Mouse (Mus musculus) CH12.LX (cell line): ENCODE data around the gene Rps26. TPM values are rescaled to one million over a fixed set of nuclear protein-coding genes. Genes with fewer than 3 reads are reported as not detected.

ENCODE experiments used
- DNase-seq: peaks from one replicate; pipeline ENCODE4 v3.0.0-alpha.2; 2013; ENCODE audit errors: extremely low read depth
- H3K27ac ChIP-seq: 2 replicates; pipeline ENCODE4 v1.5.1; 2012; ENCODE audit warnings: low read depth, mild to moderate bottlenecking, control low read depth, moderate library complexity; ENCODE audit not compliant: insufficient read depth
- H3K27me3 ChIP-seq: replicated peaks from 2 replicates; pipeline ENCODE3; 2012; ENCODE audit warnings: inconsistent platforms
- H3K36me3 ChIP-seq, 2 experiments: replicated peaks in 1 of 2; 2 replicates each; pipeline versions ENCODE3 to v1.6.1; 2012; ENCODE audit warnings: inconsistent platforms in 1 of 2, low read length in 1 of 2, mild to moderate bottlenecking in 1 of 2, mixed read lengths in 1 of 2, moderate library complexity in 1 of 2; ENCODE audit not compliant: control insufficient read depth in 1 of 2, insufficient read depth in 1 of 2
- H3K4me1 ChIP-seq, 2 experiments: 2 replicates each; pipeline ENCODE4 v1.6.1; 2012; ENCODE audit warnings: inconsistent platforms in 1 of 2, moderate library complexity in 1 of 2; ENCODE audit not compliant: insufficient read depth in 2 of 2, control insufficient read depth in 1 of 2
- H3K4me2 ChIP-seq: 2 replicates; pipeline ENCODE4 v1.6.1; 2012; ENCODE audit warnings: low read depth, mild to moderate bottlenecking, control low read depth; ENCODE audit not compliant: poor library complexity, insufficient read depth, severe bottlenecking
- H3K4me3 ChIP-seq, 3 experiments: fragments of 150-350 bp in 1 of 3; sonication (generic) in 1 of 3; replicated peaks in 1 of 3; 2 replicates each; pipeline versions ENCODE3 to v1.5.1; 2011 to 2012; ENCODE audit warnings: low read depth in 2 of 3, low read length in 2 of 3, mild to moderate bottlenecking in 2 of 3, moderate library complexity in 2 of 3, control low read depth in 1 of 3, improper control_type of control experiment in 1 of 3, inconsistent platforms in 1 of 3, mixed read lengths in 1 of 3; ENCODE audit not compliant: poor library complexity in 1 of 3
- H3K79me2 ChIP-seq: replicated peaks from 2 replicates; pipeline ENCODE4 v1.6.1; 2012; ENCODE audit warnings: mild to moderate bottlenecking, moderate library complexity; ENCODE audit not compliant: control insufficient read depth, poor library complexity, insufficient read depth, severe bottlenecking; ENCODE audit errors: extremely low read depth
- H3K9ac ChIP-seq: 2 replicates; pipeline ENCODE4 v1.6.1; 2012; ENCODE audit warnings: low read depth, mild to moderate bottlenecking, control low read depth, moderate library complexity; ENCODE audit not compliant: insufficient read depth
- H3K9me3 ChIP-seq: replicated peaks from 2 replicates; pipeline ENCODE3; 2012; ENCODE audit warnings: low read length, inconsistent platforms, mixed read lengths
- BHLHE40 ChIP-seq: IDR thresholded peaks from 2 replicates; pipeline ENCODE4 v1.6.1; 2011; ENCODE audit warnings: mild to moderate bottlenecking, low read depth, low read length, improper control_type of control experiment
- CHD2 ChIP-seq: IDR thresholded peaks from 2 replicates; pipeline ENCODE4 v1.6.1; 2011; ENCODE audit warnings: low read length, improper control_type of control experiment
- CTCF ChIP-seq, 2 experiments: IDR thresholded peaks in 1 of 2; conservative IDR thresholded peaks in 1 of 2; 2 replicates each; pipeline ENCODE4 v1.5.1; 2011 to 2012; ENCODE audit warnings: low read depth in 2 of 2, low read length in 2 of 2, improper control_type of control experiment in 1 of 2, inconsistent platforms in 1 of 2, mild to moderate bottlenecking in 1 of 2, moderate library complexity in 1 of 2
- E2F4 ChIP-seq: IDR thresholded peaks from 2 replicates; pipeline ENCODE4 v1.6.1; 2011; ENCODE audit warnings: low read depth, low read length, improper control_type of control experiment; ENCODE audit not compliant: insufficient replicate concordance
- ELF1 ChIP-seq: IDR thresholded peaks from 2 replicates; pipeline ENCODE4 v1.6.1; 2014; ENCODE audit warnings: low read depth, mild to moderate bottlenecking, inconsistent platforms, low read length, improper control_type of control experiment
- EP300 ChIP-seq: IDR thresholded peaks from 2 replicates; pipeline ENCODE4 v1.6.1; 2011; ENCODE audit warnings: low read length, improper control_type of control experiment
- GABPA ChIP-seq: IDR thresholded peaks from 2 replicates; pipeline ENCODE4 v1.6.1; 2012; ENCODE audit warnings: low read depth, low read length, improper control_type of control experiment, inconsistent platforms; ENCODE audit not compliant: insufficient replicate concordance
- HCFC1 ChIP-seq: IDR thresholded peaks from 2 replicates; pipeline ENCODE4 v1.6.1; 2012; ENCODE audit warnings: low read depth, mild to moderate bottlenecking, inconsistent platforms, low read length, improper control_type of control experiment
- IRF4 ChIP-seq: IDR thresholded peaks from 2 replicates; pipeline ENCODE4 v1.6.1; 2014; ENCODE audit warnings: low read depth, mild to moderate bottlenecking, inconsistent platforms, low read length, improper control_type of control experiment
- JUN ChIP-seq: IDR thresholded peaks from 2 replicates; pipeline ENCODE4 v1.6.1; 2011; ENCODE audit warnings: low read depth, mild to moderate bottlenecking, low read length, improper control_type of control experiment, moderate library complexity; ENCODE audit not compliant: insufficient read depth
- KAT2A ChIP-seq: IDR thresholded peaks from 2 replicates; pipeline ENCODE4 v1.6.1; 2012; ENCODE audit warnings: low read length, improper control_type of control experiment, inconsistent platforms; ENCODE audit not compliant: insufficient replicate concordance
- MAFK ChIP-seq: IDR thresholded peaks from 2 replicates; pipeline ENCODE4 v1.6.1; 2011; ENCODE audit warnings: low read length, improper control_type of control experiment; ENCODE audit not compliant: insufficient replicate concordance
- MAX ChIP-seq: IDR thresholded peaks from 2 replicates; pipeline ENCODE4 v1.6.1; 2011; ENCODE audit warnings: low read length, improper control_type of control experiment
- MAZ ChIP-seq: IDR thresholded peaks from 2 replicates; pipeline ENCODE4 v1.6.1; 2012; ENCODE audit warnings: low read depth, mild to moderate bottlenecking, inconsistent platforms, low read length, improper control_type of control experiment, moderate library complexity
- MEF2A ChIP-seq: IDR thresholded peaks from 2 replicates; pipeline ENCODE4 v1.6.1; 2014; ENCODE audit warnings: low read depth, mild to moderate bottlenecking, inconsistent platforms, low read length, improper control_type of control experiment, borderline replicate concordance
- MXI1 ChIP-seq: IDR thresholded peaks from 2 replicates; pipeline ENCODE4 v1.6.1; 2011; ENCODE audit warnings: mild to moderate bottlenecking, low read depth, low read length, improper control_type of control experiment
- MYC ChIP-seq: IDR thresholded peaks from 2 replicates; pipeline ENCODE4 v1.6.1; 2011; ENCODE audit warnings: low read depth, mild to moderate bottlenecking, improper control_type of control experiment, low read length
- NRF1 ChIP-seq: IDR thresholded peaks from 2 replicates; pipeline ENCODE4 v1.6.1; 2014; ENCODE audit warnings: low read depth, mild to moderate bottlenecking, inconsistent platforms, low read length, improper control_type of control experiment, moderate library complexity
- PAX5 ChIP-seq: IDR thresholded peaks from 2 replicates; pipeline ENCODE4 v1.6.1; 2012; ENCODE audit warnings: low read length, inconsistent platforms, mixed read lengths
- POLR2A ChIP-seq: IDR thresholded peaks from 2 replicates; pipeline ENCODE4 v1.6.1; 2011; ENCODE audit warnings: low read depth, mild to moderate bottlenecking, improper control_type of control experiment, low read length
- RCOR1 ChIP-seq: conservative IDR thresholded peaks from 2 replicates; pipeline ENCODE4 v1.6.1; 2012; ENCODE audit warnings: low read depth, mild to moderate bottlenecking, inconsistent platforms, low read length, improper control_type of control experiment
- SIN3A ChIP-seq: IDR thresholded peaks from 2 replicates; pipeline ENCODE4 v1.6.1; 2012; ENCODE audit warnings: low read length, improper control_type of control experiment, inconsistent platforms
- SMC3 ChIP-seq: IDR thresholded peaks from 2 replicates; pipeline ENCODE4 v1.6.1; 2011; ENCODE audit warnings: low read depth, low read length, improper control_type of control experiment
- TBP ChIP-seq: conservative IDR thresholded peaks from 2 replicates; pipeline ENCODE4 v1.6.1; 2011; ENCODE audit warnings: low read depth, low read length, improper control_type of control experiment
- TCF12 ChIP-seq: IDR thresholded peaks from 2 replicates; pipeline ENCODE4 v1.6.1; 2014; ENCODE audit warnings: low read depth, mild to moderate bottlenecking, inconsistent platforms, low read length, improper control_type of control experiment
- ZNF384 ChIP-seq: IDR thresholded peaks from 2 replicates; pipeline ENCODE4 v1.6.1; 2012; ENCODE audit warnings: low read depth, low read length, improper control_type of control experiment, inconsistent platforms
- dilution Hi-C: fragments of 300-500 bp; cut with MboI; formaldehyde crosslinking; loops from 2 replicates; pipeline ENCODE4 v1.14.3; 2020; ENCODE audit warnings: low sequenced_read_pairs; ENCODE audit not compliant: extremely low pct_unique_long_range_greater_than_20kb, extremely low pct_ligation_motif_present
- in situ Hi-C: fragments of 300-500 bp; cut with MboI; formaldehyde crosslinking; loops from 3 replicates; pipeline ENCODE4 v1.14.3; 2019; ENCODE audit warnings: low sequenced_read_pairs, low pct_ligation_motif_present, low pct_unique_long_range_greater_than_20kb, mixed read lengths
- polyA plus RNA-seq: library from polyadenylated mRNA; unstranded; fragments of >175 nt; gene quantifications from 2 replicates; pipeline ENCODE4 v1.2.1, GENCODE M21; 2012; ENCODE audit warnings: low read depth; ENCODE audit not compliant: insufficient read length
- total RNA-seq, 2 experiments: library from RNA; depleted of rRNA; stranded (reverse); fragments of 300-350 nt in 1 of 2; fragments of >200 nt in 1 of 2; gene quantifications; 2 replicates each; pipeline ENCODE4 v1.2.3; 2012 to 2014

The Rps26 gene
- total and polyA plus RNA-seq, 3 experiments, result 1,906 to 2,987 (median 2,220) TPM

DNA sequence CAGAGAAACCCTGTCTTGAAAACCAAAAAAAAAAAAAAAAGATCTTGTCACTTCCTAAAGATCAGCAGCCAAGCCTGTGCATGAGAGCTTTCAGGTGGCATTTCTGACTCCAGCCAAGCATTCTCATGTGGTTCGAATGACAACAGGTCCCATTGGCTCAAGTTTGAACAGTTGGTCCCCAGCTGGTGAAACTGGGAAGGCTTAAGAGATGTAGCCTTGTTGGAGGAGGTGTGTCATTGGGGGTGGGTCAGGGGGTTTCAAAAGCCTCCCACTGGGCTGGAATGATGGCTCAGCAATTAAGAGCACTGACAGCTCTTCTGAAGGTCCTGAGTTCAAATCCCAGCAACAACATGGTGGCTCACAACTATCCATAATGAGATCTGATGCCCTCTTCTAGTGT is 25.0 kb downstream of the Rps26 start:
- H3K27ac ChIP-seq, result no peak overlapping the region
- TF ChIP-seq E2F4 (no peak), MYC (no peak), SIN3A (no peak), MAZ (no peak), MEF2A (no peak), IRF4 (no peak), GABPA (no peak), KAT2A (no peak), CHD2 (no peak), BHLHE40 (no peak), MAFK (no peak), MAX (no peak), ELF1 (no peak), MXI1 (no peak), NRF1 (no peak), CTCF (conservative IDR thresholded peaks at IDR 0.05 in 1 of 2, IDR thresholded peaks at IDR 0.05 in 1 of 2; ENCODE audit: low read depth in 2 of 2, low read length in 2 of 2) (no peak), TCF12 (no peak)
- H3K36me3 ChIP-seq, result no peaks in the 10 kb centered on the region
- H3K4me3 ChIP-seq, result no peak overlapping the region
- H3K9ac ChIP-seq, result no peak overlapping the region
- no peaks in the 10 kb centered on the region for H3K79me2 ChIP-seq
- peaks cover 7 to 21% of the 10 kb centered on the region in 2 experiments; a peak in 3 of 4 replicates for H3K4me1 ChIP-seq
- no peaks in the 10 kb centered on the region for H3K9me3 ChIP-seq
- DNase-seq, result no peak
- H3K4me2 ChIP-seq, result no peak overlapping the region
- in situ Hi-C loops, result no loop called here
- dilution Hi-C loops, result no loop called here
- H3K27me3 ChIP-seq, result peaks cover 10% of the 10 kb centered on the region

GRCm38 (mm10) chr10:128598476-128598875 is 28.1 kb downstream of the Rps26 start:
- in situ Hi-C loops (no loop called here), dilution Hi-C loops (no loop called here)
- DNase-seq, result no peak
- H3K4me1 ChIP-seq, result peaks cover under 1 to 10% of the 10 kb centered on the region in 2 experiments; a peak in 2 of 4 replicates
- H3K4me2 ChIP-seq, result no peak overlapping the region
- peaks cover 33% of the 10 kb centered on the region for H3K27me3 ChIP-seq
- no peaks in the 10 kb centered on the region for H3K36me3 ChIP-seq
- no peak overlapping the region for H3K4me3 ChIP-seq
- no peak overlapping the region for H3K27ac ChIP-seq
- TF ChIP-seq EP300 (no peak), MYC (no peak), PAX5 (no peak), RCOR1 (no peak), E2F4 (no peak), ELF1 (no peak), SMC3 (no peak), CTCF (conservative IDR thresholded peaks at IDR 0.05 in 1 of 2, IDR thresholded peaks at IDR 0.05 in 1 of 2; ENCODE audit: low read depth in 2 of 2, low read length in 2 of 2) (no peak), JUN (no peak), MAFK (no peak), ZNF384 (no peak), MAZ (no peak), POLR2A (no peak), TBP (no peak), MAX (no peak), HCFC1 (no peak)
- no peak overlapping the region for H3K9ac ChIP-seq
- no peaks in the 10 kb centered on the region for H3K9me3 ChIP-seq
- no peaks in the 10 kb centered on the region for H3K79me2 ChIP-seq
